Mouse (Mus musculus) gastrocnemius, adult 2 months (tissue): ENCODE data around the gene Lypd5. TPM values are rescaled to one million over a fixed set of nuclear protein-coding genes. Genes with fewer than 3 reads are reported as not detected.

Experiments
- DNase-seq: peaks from one replicate; pipeline ENCODE4 v3.0.0; 2022
- H3K27ac ChIP-seq: fragments of 200-600 bp; 2 replicates; pipeline ENCODE4 v1.8.1; 2022; ENCODE audit warnings: mild to moderate bottlenecking
- H3K4me3 ChIP-seq: fragments of 200-600 bp; 2 replicates; pipeline ENCODE4 v1.8.1; 2022; ENCODE audit warnings: mild to moderate bottlenecking, moderate library complexity
- CTCF ChIP-seq: fragments of 200-600 bp; IDR thresholded peaks from 2 replicates; pipeline ENCODE4 v1.8.1; 2022; ENCODE audit warnings: antibody characterized with exemption, mild to moderate bottlenecking, moderate library complexity
- intact Hi-C: fragments of 180-260 bp; cut with DNase I; formaldehyde crosslinking; loops from one replicate; pipeline ENCODE4 v1.15.1; 2025
- total RNA-seq, 2 experiments: library from RNA; stranded (reverse); gene quantifications; 2 replicates each; pipeline ENCODE4 v1.2.3; 2021

Gene Lypd5
- total RNA-seq, 2 experiments from 2014 or later, result not detected

DNA sequence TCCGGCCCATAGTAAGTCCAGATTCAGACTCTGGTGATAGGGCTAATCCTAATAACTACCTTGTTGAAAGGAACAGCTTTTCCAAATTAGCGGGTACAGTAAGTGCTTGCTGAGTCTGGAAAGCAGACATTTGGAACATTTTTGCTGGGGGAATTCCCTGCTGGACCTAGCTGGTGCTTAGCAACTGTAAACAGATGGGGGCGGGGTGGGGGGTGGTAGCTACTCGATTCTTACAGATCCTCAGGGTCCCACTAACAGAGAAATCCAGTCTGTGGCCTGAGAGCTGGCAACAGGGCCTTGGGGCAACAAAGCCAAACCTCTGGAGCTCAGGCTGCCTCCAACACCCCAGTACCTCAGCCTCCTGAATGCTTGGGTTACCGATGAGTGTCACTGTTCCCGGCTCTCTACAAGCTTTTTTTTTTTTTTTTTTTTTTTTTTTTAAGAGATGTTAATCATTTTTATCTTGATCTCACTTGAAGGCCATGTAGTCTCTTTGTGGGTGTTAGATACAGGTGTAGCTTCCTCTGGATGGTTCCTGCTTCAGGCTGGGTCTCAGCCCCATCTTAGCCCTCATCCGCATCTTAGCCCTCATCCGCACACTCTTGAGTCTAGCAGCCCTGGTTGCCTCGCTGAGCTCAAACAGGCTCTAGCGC lies 29.2 kb downstream of the Lypd5 start:
- Histone ChIP-seq H3K27ac (no peak overlapping the region), H3K4me3 (no peak overlapping the region)
- intact Hi-C loops, result no loop called here
- no peak for TF ChIP-seq CTCF
- peak; percentile 6 for DNase-seq

DNA sequence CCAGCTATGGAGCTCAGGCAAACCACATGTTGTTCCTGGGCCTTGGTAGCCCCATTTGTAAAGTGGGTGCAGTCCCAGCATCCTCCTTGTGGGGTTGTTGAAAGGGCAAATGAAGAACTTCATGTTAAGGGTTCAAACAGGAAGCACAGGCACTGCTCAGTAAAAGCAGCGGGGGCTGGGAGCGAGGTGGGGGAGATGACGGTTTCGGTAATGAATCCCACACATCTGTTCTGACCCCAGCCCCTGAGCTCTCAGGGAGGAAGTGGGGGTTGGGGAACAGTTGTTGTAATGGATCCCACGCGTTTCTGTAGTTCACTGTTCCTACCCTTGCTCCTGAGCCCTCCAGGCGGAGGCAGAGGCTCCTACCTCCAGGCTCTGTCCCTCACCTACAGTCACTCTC lies 30.9 kb downstream of the Lypd5 start:
- intact Hi-C loops, result no loop called here
- TF ChIP-seq CTCF, result no peak
- DNase-seq, result no peak

DNA sequence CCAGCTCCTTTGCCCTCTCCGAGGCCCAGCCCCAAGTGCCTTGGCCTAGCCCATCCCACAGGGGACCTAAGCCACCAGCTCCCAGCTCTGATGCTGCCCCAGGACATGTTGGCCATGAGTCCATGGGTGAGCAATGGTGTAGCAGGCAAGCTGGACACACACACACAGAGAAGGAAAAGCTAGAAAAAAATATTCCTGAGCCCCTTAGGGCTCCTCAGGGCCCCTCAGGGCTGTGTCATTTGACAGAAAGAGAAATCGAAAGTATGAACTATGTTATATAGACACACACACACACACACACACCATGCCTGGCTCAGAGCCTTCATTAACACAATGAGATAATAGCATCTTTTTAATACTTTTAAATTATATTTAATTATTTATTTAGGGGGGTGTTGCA lies 31.4 kb downstream of the Lypd5 start:
- Histone ChIP-seq H3K27ac (no peak overlapping the region), H3K4me3 (no peak overlapping the region)
- intact Hi-C loops, result no loop called here
- no peak for DNase-seq
- no peak for TF ChIP-seq CTCF

More for the DNA sequence above, 30.9 kb downstream of the Lypd5 start:
- Histone ChIP-seq H3K27ac (no peak overlapping the region), H3K4me3 (no peak overlapping the region)

DNA sequence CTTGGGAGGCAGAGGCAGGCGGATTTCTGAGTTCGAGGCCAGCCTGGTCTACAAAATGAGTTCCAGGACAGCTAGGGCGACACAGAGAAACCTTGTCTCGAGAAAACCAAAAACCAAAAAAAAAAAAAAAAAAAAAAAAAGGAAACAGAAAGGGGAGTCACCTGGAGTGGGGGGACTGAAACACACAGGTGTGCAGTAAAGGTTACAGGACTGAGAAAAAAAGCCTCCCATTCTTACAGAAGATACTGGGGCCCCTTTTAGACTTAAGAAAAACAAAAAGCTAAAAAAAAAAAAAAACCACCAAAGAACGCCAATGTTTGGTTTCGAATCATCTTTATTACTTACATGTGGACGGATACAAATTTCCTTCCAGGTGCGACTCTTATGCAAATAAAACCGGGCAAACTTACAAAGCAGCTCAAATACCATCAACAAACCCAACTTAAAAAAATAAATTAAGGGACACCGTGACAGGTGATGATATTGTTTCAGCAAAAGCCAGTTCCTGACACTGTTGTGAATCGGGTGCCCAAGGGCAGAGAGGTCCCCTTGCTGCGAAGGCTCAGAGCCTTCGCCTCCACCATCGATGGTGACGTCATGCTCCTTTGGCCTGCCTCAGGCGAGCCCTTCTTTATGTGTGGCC lies 33.9 kb downstream of the Lypd5 start:
- no peak for TF ChIP-seq CTCF
- Histone ChIP-seq H3K27ac (no peak overlapping the region), H3K4me3 (no peak overlapping the region)
- no peak for DNase-seq
- intact Hi-C loops, result no loop called here

DNA sequence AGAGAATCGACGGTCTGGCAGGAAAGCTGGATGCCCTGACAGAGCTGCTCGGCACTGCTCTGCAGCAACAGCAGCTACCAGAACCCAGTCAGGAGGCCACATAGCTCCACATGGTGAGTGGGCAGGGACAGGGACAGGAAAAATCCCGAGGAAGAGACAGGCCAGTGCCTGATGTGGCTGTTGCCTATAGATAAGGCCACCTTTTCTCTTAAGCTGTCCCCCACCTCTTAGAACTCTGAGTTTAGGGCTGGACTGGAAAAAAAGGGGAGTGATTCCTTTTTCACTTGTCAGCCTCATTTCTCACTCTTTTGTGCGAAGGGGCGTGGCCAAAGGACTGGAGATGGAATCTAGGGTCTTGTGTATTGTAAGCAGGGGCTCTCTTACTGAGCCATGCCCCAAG lies 35.1 kb downstream of the Lypd5 start:
- DNase-seq, result no peak
- no peak for TF ChIP-seq CTCF
- no peak overlapping the region for H3K27ac ChIP-seq
- intact Hi-C loops, result loop anchor here (2.0 kb wide), 1 partner anchor 19 kb away; no protein-coding TSS in a partner anchor
- no peak overlapping the region for H3K4me3 ChIP-seq

DNA sequence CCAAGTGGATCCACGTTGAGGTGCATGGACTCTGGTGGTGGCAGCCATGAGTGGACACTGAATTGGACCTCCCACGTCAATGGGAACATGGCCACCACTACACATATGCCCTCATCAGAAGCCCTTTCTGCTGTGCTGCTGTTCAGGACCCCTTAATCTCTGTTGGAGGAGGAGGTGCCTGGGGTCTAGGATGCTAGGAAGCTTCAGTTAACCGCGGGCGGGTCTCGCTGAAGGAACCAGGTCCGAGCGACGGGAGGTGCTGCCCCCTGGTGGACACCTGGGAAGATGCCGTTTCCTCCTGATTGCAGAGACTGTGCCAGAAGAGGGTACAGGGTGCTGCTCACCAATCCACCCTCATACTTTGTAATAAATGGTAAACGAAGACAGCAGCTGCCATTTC lies 35.8 kb downstream of the Lypd5 start:
- TF ChIP-seq CTCF, result peak; percentile 97; the same call in 1 of the 2 replicates
- peak; percentile 69 for DNase-seq
- no peak overlapping the region for H3K4me3 ChIP-seq
- no peak overlapping the region for H3K27ac ChIP-seq
- intact Hi-C loops, result loop anchor here (2.0 kb wide), 1 partner anchor 20 kb away; no protein-coding TSS in a partner anchor

DNA sequence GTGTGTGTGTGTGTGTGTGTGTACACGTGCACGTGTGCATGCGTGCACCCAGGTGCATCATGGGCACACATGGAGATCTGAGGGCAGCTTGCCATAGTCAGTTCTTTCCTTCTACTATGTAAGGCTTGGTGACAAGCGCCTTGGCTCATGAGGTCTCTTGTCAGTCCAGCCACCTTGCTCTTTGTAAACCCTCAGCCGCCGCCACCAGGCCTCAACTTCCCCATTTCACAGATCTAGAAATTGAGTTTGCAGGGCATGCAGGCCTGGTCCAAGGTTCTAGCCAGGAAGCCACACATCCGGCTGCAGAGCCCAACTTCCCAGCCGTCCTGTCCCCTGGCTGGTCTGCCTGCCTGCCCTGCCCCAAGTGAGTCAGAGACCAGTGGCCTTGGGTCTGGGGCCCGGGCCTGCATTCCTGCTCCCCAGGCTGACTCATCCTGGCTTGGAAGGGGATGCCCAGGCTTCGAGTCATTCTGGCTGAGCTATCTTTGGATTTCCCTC lies 38.1 kb downstream of the Lypd5 start:
- Histone ChIP-seq H3K4me3 (no peak overlapping the region), H3K27ac (peak overlapping the region; percentile 67)
- peak; percentile 71 for DNase-seq
- intact Hi-C loops, result no loop called here
- TF ChIP-seq CTCF, result no peak

DNA sequence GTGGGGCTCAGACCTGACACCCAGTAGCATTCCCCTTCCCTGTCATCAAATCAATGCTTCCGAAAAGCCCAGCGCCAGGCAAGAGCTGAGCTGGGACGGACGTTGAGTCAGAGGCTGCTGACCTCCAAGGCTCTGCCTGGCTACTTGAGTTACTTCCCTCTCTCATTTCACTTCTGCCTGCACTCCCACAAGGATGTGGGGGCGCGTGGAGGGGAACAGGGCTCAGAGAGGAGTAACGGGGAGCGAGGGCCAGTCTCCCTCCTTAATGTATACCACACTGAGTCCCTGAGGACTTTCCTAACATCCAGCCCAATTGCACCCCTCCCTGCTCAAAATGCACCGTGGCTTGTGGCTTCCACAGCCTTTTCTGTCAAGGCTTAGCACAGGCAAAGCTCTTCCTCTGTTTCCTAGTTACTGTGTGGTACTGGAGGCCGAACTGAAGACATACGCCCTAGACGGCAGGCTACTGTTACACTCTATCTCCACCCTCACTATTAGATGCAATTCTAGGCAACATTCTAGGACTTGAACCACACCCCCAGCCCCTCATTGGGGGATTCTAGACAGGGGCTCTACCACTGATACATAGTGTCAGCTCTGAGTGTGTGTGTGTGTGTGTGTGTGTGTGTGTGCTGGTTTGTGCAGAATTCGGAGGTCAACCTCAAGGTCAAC lies 40.7 kb downstream of the Lypd5 start:
- peak; percentile 31 for DNase-seq
- intact Hi-C loops, result no loop called here
- Histone ChIP-seq H3K27ac (peak overlapping the region; percentile 80), H3K4me3 (no peak overlapping the region)
- no peak for TF ChIP-seq CTCF

DNA sequence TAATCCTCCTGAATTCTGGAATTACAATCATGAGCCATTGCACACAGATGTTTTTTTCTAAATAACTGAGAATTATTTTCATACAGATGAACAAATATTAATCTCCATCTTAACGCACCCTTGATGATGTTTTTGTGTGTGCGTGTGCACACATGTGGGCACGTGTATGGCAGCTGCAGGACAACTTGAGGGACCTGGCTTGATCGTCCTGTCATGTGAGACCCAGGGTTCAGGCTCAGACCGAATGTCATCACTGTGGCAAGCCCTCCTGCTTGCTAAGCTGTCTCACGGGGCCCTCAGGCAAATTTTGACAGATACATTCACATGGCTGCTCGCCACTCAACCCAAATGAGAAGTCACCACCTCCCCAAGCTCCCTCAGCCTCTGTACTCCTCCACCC lies 41.5 kb downstream of the Lypd5 start:
- no peak for TF ChIP-seq CTCF
- no peak overlapping the region for H3K4me3 ChIP-seq
- intact Hi-C loops, result no loop called here
- peak overlapping the region; percentile 80 for H3K27ac ChIP-seq
- no peak for DNase-seq

DNA sequence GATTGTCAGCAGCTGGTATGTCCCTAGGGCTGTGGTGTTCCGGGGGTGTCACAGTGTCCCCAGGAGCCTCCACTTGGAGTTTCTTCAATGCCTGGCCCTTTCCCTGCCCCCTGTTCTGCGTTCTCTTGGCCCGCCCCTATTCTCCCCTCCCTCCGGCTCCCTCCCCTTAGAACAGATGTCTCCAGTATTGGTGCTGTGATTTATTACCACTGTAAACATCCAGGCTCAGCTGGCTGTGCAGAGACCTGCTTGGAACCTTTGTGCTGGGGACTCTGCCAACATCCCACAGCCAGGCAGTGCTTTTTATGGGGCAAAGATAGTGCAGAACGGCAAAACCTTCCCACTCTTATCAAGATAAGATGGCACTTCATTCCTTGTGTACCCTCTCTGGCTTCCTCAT lies 42.1 kb downstream of the Lypd5 start:
- TF ChIP-seq CTCF, result no peak
- intact Hi-C loops, result no loop called here
- peak; percentile 63 for DNase-seq
- Histone ChIP-seq H3K27ac (peak overlapping the region; percentile 80), H3K4me3 (peak overlapping the region; percentile 52)

DNA sequence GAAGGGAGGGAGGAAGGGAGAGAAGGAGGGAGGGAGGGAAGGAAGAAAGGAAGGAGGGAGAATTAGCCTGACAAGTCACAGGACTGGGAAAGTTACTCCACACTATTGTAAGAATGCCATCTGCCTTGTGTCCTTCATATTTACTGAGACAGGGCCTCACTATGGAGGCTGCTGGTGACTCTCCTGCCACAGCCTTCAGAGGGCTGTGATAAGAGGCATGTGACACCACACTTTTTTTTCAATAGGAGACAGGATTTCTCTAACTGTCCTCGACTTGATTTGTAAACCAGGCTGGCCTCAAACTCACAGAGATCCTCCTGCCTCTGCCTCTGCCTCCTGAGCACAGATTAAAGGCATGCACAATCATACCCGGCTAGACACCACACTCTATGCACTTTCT lies 42.7 kb downstream of the Lypd5 start:
- peak overlapping the region; percentile 80; the same call in 1 of the 2 replicates for H3K27ac ChIP-seq
- H3K4me3 ChIP-seq, result no peak overlapping the region
- DNase-seq, result no peak
- intact Hi-C loops, result no loop called here
- no peak for TF ChIP-seq CTCF

DNA sequence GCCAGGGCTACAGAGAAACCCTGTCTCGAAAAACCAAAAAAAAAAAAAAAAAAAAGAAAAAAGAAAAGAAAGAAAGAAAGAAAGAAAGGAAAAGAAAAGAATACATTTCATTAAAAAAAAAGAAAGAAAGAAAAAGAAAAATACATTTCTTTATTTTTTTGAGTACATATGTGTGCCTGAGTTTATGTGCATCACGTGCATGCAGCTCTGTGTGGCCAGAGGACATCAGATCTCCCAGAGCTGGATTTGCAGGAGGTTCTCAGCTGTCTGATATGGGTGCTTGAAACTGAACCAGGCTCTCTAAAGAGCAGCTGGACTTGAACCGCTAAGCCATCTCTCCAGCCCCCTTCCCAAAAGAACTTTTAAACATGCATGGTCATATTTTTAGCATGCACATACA lies 45.1 kb downstream of the Lypd5 start:
- DNase-seq, result no peak
- no peak for TF ChIP-seq CTCF
- Histone ChIP-seq H3K4me3 (no peak overlapping the region), H3K27ac (no peak overlapping the region)
- intact Hi-C loops, result no loop called here
